Mouse (Mus musculus) mature B cell (primary cell): ENCODE results near the gene Slfn4.
"Not testable (repeated sequence)": the region's sequence is repeated elsewhere in the genome, so short reads cannot be mapped to it uniquely, and the experiment has no call there.

Experiments used
- in situ Hi-C: fragments of 300-500 bp; cut with MboI; formaldehyde crosslinking; loops from 2 replicates; pipeline ENCODE4 v1.14.3; 2019

Slfn4 gene

GRCm38 (mm10) chr11:83174948-83175539, at the start of gene Slfn4:
TSS of gene Slfn4 (plus strand) at chr11:83175186.
- in situ Hi-C loops: loop anchor here (25.0 kb wide), 3 partner anchors 138 to 413 kb away; partner anchors contain the start of genes Cct6b, Nle1, Unc45b and Zfp830

GRCm38 (mm10) chr11:83125633-83126032, 49.4 kb upstream of the Slfn4 start:
- in situ Hi-C loops: not testable (repeated sequence)

DNA sequence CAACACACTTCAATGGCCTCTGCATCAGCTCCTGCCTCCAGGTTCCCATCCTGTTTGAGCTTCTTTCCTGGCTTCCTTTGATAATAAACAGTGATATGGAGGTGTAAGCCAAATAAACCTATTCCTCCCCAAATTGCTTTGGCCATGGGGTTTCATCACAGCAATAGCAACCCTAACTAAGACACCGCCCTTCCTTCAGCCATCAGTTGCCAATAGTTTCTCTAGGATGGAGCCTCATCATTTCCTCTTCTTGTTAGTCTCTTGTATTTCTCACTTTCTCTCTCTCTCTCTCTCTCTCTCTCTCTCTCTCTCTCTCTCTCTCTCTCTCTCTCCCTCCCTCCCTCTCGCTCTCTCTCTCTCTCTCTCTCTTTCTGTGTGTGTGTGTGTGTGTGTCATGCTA, 37.7 kb upstream of the Slfn4 start:
- in situ Hi-C loops: not testable (repeated sequence)

DNA sequence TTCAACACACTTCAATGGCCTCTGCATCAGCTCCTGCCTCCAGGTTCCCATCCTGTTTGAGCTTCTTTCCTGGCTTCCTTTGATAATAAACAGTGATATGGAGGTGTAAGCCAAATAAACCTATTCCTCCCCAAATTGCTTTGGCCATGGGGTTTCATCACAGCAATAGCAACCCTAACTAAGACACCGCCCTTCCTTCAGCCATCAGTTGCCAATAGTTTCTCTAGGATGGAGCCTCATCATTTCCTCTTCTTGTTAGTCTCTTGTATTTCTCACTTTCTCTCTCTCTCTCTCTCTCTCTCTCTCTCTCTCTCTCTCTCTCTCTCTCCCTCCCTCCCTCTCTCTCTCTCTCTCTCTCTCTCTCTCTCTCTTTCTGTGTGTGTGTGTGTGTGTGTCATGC, 26.0 kb upstream of the Slfn4 start:
- in situ Hi-C loops: not testable (repeated sequence)

DNA sequence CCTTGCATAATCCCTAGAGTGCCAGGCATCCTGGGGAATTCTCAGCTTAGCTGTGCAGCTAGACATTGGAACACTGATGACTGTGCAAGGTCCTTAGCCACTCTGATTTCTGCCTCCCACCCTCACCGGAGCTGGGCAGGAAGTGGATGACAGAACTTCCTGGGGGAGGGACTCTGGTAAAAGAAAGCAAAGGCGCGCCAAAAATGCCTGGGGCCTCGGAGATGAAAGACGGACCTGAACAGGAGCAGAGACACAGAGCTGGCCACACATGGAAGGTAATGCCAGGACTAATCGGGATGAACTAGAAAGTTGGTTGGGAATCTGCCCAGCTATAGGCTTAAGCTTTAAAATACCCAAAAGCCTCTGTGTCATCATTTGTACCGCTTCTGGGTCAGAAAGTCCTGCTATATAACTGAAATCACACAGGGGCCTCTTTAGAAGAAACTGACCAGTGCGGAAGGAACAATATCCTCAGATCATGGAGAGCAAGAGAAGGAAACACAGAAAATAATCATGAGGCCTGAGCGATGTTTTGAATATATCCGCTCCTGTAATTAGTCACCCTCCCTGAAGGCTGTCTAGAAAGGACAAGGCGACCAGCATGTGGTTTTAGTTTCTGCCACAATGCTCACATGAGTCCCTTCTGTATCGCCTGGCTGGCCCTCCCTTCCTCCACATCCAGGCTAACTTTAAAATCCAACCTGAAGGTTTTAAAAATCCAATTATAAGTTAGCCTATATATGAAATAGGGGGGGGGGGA, 16.3 kb downstream of the Slfn4 start, which contains the start of gene Slfn3:
Gene Slfn3, plus strand, starts transcription at position 197 of the 760 bp plus-strand sequence.
- in situ Hi-C loops: loop anchor here (25.0 kb wide), 3 partner anchors 154 to 429 kb away; partner anchors contain the start of genes Cct6b, Nle1, Unc45b and Zfp830

- in situ Hi-C loops: loop anchor here (25.0 kb wide), 3 partner anchors 155 to 430 kb away; partner anchors contain the start of genes Cct6b, Nle1, Unc45b and Zfp830
Observed at GRCm38 (mm10) chr11:83192001-83192400, 17.0 kb downstream of the Slfn4 start.

GRCm38 (mm10) chr11:83205002-83205401, 30.0 kb downstream of the Slfn4 start:
- in situ Hi-C loops: no loop called here

- in situ Hi-C loops: no loop called here
Observed at GRCm38 (mm10) chr11:83216119-83216518, 41.1 kb downstream of the Slfn4 start.

- in situ Hi-C loops: no loop called here
Observed at GRCm38 (mm10) chr11:83221328-83221877, 46.4 kb downstream of the Slfn4 start.

GRCm38 (mm10) chr11:83223367-83223766, 48.4 kb downstream of the Slfn4 start:
- in situ Hi-C loops: no loop called here

DNA sequence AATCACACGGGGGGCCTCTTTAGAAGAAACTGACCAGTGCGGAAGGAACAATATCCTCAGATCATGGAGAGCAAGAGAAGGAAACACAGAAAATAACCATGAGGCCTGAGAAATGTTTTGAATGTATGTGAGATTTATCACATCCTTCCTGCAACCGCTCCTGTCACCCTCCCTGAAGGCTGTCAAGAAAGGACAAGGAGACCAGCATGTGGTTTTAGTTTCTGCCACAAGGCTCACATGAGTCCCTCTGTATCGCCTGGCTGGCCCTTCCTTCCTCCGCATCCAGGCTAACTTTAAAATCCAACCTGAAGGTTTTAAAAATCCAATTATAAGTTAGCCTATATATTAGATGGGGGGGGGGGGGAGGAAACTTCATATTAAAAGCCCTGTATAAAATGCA, 48.8 kb downstream of the Slfn4 start:
- in situ Hi-C loops: not testable (repeated sequence)

- in situ Hi-C loops: no loop called here
Observed at GRCm38 (mm10) chr11:83224217-83224616, 49.2 kb downstream of the Slfn4 start.

DNA sequence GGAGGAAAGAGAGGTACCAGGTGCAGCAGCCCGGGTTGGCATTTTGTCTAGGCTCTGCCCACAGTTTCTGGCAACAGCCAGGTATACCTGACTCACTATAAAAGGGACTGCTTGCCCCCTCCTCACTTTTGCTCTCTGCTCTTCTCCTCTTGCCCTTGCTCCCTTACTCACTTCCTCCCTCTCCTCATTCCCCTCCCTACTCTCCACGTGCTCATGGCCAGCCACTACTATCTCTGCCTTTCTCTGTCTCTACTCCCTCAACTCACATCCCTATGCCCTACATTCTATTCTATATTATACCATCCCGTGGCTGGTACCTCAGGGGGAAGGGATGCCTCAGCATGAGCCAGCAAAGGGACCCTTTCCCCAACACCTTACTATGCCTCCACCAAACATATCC, 49.8 kb downstream of the Slfn4 start:
- in situ Hi-C loops: no loop called here

DNA sequence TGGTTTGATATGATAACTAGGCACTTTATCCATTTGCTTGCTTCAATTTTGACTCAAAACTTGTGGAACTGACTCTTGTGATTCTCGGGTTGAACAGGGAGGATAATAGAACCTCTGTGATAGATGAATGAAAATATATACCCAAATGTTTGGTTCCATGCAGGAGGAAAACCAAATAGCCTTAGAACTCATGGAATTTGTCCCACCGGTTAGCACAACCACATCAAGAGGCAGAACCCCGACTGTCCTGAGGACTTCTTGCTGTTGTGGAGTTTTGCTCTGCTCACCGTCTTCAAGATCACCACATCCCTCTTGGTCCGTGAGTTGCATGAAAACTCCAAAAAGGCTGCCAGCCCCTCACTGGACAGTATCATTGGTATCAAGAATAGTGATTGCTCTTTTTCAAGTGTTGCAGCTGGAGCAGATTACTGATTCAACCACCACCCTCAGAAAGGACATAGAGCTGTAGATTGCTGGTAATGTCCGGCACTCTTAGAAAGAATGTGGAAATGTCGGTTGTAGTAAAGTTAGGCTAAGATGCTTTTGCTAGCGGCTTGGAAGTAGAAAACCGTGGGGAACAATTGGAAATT, 50.5 kb downstream of the Slfn4 start:
- in situ Hi-C loops: no loop called here

DNA sequence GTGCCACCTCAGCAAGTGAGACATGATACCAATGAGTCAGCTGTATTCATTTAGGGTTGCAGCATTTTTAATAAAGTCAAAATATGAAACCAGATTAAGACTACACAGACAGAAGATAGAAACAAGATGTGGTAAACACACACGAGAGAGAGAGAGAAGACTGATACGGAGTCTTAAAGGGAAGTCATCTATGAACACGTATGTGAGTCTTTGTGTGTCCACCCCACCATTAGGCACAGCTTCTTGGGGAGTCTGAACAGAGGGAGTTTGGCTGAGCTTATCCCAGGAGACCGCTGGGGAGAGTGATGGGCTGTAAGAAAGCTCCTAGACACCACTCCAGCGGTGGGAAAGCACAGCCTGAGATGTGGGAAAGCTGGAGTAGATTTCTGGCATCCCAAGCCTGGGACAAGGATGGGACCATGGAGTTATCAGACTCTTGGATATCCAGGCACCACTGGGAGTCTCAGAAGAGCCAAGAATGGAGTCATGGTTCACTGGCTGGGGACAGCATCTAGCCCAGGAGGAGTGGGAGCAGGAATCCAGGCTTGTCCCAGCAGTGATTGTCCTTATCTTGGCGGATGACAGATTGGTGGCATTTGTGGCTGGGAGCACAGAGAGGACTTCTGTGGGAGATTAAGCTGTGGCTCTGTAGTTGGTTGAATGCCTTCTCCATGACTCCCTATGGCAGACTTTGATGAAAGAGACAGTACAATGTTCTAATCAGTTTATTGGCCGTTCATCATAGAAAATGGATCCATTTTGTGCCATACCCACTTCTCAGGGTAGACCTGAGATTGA, 53.1 kb downstream of the Slfn4 start:
- in situ Hi-C loops: no loop called here

DNA sequence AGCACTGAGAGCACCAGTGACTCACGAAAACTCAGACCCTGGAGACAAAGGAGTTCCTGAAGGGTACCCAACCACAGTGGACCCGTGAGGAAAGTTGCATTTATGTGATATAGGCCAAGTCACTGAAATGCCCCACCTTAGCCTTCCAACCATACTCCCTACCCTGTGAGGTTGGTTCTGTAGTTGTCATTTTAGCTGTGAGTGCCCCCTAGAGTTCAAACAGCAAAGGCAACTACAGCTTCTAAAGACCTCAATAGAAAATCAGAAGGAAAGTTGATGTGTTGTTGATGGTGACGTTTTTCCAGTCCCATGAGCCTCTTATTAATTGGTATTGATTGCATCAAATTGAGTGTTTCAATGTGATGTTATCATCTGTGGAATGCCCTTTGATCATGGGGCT, 56.0 kb downstream of the Slfn4 start:
- in situ Hi-C loops: no loop called here

DNA sequence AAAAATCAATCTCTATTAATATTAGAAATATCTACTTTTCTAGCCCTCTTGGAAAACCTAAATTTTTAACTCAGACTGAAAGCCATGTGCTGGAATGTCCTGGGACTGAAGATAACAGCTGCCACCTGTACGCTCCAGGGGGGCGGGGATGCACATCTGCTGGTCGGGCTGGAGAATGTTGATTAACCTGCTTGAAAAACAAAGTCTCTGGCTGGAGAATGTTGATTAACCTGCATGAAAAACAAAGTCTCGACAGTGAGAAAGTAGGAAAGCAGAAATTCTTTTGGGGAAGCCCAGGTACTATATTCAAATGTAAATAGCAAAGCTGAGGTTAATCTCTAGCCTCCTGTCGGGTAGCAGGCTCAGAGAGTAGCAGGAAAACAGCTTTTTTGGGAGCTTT, 58.6 kb downstream of the Slfn4 start:
- in situ Hi-C loops: not testable (repeated sequence)

GRCm38 (mm10) chr11:83237390-83237789, 62.4 kb downstream of the Slfn4 start:
- in situ Hi-C loops: not testable (repeated sequence)

GRCm38 (mm10) chr11:83238389-83238788, 63.4 kb downstream of the Slfn4 start:
- in situ Hi-C loops: no loop called here

DNA sequence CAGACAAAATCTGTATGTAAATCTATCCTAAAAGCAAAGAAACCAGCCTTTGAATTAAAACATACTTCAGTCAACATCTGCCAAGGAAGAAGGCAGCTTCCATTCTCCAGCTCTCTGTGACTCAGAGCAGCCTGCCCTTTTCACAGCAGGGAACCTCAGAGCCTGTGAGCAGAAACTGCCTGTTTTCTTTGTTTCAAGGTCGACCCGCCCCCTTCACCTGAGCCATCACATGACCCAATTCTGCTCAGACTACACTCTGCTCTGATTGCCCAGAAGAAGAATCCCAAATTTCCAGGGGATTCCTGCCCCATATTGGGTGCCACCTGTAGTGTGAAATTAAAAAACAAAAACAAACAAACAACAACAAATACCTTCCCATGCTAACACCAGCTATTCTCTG, 64.8 kb downstream of the Slfn4 start:
- in situ Hi-C loops: no loop called here
